Mouse (Mus musculus): ENCODE results near the gene Ppia.
"Not testable (repeated sequence)": the region's sequence is repeated elsewhere in the genome, so short reads cannot be mapped to it uniquely, and the experiment has no call there.

Ppia gene

DNA sequence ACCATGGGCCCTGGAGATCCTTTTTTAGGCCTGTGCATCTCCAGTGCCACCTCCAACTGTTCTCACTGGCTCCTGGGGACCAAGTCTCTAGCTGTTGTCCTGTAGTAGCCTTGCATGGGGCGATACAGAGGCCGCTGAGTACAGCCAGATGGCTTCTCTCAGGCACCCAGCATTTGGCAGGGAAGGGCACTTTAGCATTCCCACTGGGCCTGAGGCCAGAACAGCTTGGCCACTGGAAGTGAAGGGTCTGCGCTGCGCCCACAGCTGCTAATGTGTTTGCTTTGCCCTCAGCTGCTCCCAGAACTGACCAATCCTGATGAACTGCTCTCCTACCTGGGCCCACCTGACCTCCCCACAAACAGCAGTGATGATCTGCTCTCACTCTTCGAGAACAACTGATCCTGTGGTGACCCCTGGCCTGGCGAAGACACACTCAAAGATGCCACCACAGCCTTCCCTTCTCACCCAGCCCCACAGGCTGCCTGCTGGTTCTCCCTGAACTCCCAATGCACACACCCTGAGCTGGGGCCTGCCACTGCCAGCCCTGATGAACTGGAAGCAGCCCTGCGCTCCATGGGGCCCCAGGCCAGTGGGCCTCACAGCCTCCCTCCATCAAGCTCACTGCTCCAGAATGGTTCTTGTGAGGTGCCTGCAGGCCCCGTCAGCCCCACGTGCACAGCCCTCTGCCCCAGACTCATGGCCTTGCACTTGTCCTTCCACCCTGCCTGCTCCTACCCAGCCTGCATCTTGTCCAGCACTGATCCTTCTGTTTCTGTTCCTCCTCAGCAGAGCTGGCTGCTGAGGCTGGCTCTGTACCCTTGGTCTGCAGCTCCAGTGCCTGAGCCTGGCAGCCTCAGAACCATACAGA, 10.3 kb upstream of the Ppia start:
- no peak for DNase-seq (ENCODE audit: low spot score in 2 of 2)

DNA sequence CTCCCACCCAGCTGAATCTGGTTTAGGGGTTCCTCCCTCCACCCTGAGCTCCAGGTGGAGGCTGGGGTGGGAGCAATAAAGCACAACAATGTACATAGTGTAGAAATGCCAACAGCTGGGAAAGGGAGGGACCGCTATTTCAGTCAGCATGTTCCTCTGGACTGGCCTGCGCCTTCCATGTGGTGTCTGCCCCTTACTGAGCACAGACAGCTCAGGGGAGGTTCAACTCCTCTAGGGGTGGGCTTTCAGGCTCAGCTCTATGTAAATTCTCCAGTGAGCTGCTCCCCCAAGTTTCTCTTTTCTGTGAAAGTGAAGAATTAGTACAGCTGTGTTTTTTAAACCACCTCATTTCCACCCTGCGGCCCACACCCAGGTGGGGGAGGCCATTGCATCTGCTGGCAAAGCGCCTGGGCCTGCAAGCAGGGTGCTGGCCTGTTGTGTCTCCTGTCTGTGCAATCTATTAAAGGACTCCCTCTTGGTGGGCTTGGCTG, 9.6 kb upstream of the Ppia start:
- peak in 1 of 2 experiments; percentile 52 for DNase-seq (ENCODE audit: low spot score in 2 of 2)

GRCm38 (mm10) chr11:6406251-6407161, 8.7 kb upstream of the Ppia start:
- peak; percentile 67 to 72 for DNase-seq (ENCODE audit: low spot score in 2 of 2)

DNA sequence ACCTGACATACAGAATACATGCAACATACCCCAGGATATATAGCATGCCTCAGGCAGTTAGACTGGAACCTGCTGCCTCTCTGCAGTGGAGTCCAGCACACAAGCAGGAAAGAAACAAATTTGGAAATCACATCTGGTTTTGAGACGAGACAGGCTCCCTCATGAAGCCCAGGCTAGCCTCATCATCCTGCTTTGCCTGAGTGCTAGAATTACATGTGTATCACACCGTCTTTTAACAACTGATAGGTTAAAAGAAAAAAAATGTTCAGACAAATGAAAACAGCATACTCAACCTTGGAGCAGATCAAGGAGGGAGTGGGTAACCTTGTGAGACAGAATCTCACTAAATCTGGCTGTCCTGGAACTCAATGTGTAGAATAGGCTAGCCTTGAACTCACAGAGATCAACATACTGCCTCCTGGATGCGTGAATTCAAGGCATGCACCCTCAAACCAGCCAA, 8.1 kb upstream of the Ppia start:
- peak in 1 of 2 experiments; percentile 32 for DNase-seq (ENCODE audit: low spot score in 2 of 2)

DNA sequence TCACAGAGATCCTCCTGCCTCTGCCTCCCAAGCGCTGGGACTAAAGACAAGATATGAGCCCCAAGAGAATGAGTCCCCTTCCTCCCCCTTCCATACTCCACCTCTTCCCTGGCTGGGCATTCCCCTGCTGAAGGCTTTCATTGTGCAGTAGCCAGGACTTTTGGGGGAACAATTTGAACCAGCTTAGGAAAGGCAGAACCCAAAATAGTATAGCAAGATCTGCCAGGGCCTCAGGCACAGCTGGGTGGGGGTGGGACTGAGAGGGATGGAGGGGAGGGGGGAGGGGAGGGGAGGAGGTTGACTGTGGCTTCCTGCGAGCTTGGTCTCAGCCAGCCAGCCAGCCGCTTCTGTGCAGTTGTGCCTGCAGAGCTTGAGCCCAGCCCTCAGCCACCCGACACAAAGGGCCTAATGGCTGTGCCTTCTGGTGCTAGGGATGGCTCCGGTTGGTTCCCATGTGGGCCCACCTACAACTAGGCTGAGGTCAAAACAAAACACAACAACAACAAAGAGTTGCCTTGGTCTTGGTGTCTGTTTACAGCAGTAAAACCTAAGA, 5.1 kb upstream of the Ppia start:
- DNase-seq (ENCODE audit: low spot score in 2 of 2) = no peak

GRCm38 (mm10) chr11:6410755-6411154, 4.5 kb upstream of the Ppia start:
- DNase-seq (ENCODE audit: low spot score in 2 of 2) = not testable (repeated sequence)

- DNase-seq (ENCODE audit: low spot score in 2 of 2) = peak; percentile 66 to 86
Measured at GRCm38 (mm10) chr11:6411684-6412083, 3.6 kb upstream of the Ppia start.

GRCm38 (mm10) chr11:6413264-6413663, 2.0 kb upstream of the Ppia start:
- no peak for DNase-seq (ENCODE audit: low spot score in 2 of 2)

- DNase-seq (ENCODE audit: low spot score in 2 of 2) = peak; percentile 98 to 99
Measured at GRCm38 (mm10) chr11:6415551-6416404, 535 bp downstream of the Ppia start.

- DNase-seq (ENCODE audit: low spot score in 2 of 2) = peak; percentile 77 to 84
Measured at GRCm38 (mm10) chr11:6416405-6417034, 1.3 kb downstream of the Ppia start.

- DNase-seq (ENCODE audit: low spot score in 2 of 2) = no peak
Measured at GRCm38 (mm10) chr11:6417069-6417468, 1.8 kb downstream of the Ppia start.

DNA sequence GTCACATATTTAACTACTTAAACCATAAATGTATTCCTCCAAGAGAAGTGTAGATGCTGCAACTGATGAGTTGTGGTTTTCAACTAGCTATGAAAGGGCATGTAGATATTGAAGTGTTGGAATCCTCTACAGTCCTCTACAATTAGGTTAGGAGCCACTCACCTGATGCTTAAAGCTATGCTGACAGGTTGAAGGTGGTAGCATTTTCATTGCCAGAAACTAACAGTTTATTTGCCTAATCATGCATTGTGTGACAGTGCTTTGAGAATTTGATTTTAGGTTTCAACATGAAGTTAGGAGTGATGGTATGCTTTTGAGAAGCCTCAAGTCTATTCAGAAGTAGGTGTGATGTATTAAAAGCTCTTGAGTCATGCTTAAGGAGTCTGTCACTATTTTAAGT, 2.2 kb downstream of the Ppia start:
- no peak for DNase-seq (ENCODE audit: low spot score in 2 of 2)

DNA sequence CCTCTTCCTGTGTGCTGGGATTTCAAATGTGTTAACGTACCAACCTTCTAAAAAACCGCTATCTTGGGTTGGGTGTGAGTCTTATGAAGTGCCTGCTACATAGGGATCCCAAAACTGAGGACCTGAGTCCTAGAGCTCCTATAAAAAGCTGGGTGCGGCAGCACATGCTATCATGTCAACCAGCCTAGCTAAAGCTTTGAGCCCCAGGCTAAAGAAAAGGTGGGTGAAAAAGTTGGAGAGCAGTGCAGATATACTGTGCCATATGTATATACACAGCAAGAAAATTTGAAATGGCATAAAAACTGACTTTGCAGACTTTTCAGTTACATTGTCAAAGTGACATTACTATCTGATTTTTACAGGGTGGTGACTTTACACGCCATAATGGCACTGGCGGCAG, 3.5 kb downstream of the Ppia start:
- no peak for DNase-seq (ENCODE audit: low spot score in 2 of 2)

GRCm38 (mm10) chr11:6419156-6419555, 3.9 kb downstream of the Ppia start:
- DNase-seq (ENCODE audit: low spot score in 2 of 2) = not testable (repeated sequence)

DNA sequence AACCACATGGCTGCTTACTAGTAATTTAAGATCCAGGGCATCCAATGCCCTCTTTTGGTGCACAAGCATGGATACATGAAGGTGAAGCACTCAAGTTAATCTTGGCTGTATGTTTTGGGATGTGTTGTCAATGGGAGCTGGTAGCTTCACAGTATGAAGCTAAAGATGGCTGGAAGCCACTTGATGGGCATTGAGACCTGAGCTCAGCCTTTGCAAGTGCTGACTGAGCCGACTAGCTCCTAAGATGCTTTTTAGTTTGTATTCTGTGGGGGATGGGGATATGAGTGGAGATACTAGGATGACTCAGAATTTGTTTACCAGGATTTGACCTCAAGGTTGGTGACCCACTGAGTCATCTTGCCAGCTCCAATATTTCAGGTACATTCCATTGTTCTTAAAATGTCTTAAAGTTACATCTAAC, 5.0 kb downstream of the Ppia start:
- DNase-seq (ENCODE audit: low spot score in 2 of 2) = no peak

DNA sequence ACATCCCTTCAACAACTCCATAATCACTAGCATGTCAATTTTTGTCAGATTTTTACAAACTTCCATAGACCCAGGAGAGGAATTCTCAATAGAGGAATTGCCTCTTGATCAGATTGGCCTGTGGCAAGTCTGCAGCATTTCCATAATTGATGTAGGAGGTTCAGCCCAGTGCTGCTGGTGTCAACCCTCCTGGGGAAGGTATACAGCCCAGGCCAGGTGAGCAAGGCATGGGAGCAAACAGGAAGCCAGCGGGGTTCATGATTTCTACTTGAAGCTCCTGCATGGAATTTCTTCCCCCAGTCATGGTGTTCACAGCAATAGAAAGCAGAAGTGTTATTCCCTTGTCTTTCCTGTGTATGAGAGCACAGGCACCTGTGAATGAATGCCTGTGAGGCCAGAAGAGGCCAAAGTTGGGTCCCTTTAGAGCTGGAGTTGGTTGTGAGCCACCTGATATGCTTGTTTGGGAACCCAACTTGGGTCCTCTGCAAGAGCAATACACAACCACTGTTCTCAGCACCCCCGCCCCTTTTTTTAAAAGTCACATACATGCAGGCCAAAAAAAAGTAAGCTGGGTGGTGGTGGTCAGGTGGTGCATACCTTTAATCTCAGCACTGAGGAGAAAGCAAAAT, 5.6 kb downstream of the Ppia start:
- DNase-seq (ENCODE audit: low spot score in 2 of 2) = no peak

GRCm38 (mm10) chr11:6430186-6430585, 14.9 kb downstream of the Ppia start:
- DNase-seq (ENCODE audit: low spot score in 2 of 2) = no peak

DNA sequence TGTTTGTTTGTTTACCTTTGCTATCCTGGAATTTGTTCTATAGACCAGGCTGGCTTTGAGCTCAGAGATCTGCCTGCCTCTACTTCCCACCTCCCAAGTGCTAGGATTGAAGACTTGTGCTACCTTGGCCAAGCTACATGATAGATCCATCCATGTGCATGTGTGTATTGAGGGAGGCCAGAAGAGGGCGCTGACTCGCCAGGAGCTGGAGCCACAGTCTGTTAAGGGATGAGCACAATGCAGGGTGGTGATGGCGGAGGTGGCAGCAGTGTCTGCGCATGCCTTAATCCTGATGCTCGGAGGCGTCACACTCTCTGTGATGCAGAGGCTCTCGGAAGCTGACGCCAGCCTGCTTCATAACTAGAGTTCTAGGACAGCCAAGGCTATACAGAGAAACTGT, 21.2 kb downstream of the Ppia start:
- DNase-seq (ENCODE audit: low spot score in 2 of 2) = no peak

- DNase-seq (ENCODE audit: low spot score in 2 of 2) = no peak
Measured at GRCm38 (mm10) chr11:6437667-6438066, 22.4 kb downstream of the Ppia start.

DNA sequence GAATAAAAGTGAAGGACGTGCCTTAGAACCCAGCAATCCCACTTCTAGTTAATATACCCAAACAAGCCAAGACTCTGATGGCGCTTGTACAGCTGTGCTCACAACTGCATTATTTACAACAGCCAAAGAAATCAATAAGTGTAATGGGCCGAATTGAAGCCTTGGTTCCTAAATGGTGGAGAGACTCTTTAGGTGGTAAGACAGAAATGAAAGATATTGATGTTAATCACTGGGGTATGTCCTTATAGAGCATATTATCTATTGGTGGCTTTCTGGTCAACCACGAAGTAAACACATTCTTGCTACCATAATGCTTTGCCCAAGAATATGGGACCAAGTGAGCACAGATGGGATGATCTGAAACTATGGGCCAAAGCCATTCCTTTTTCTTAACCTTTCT, 24.9 kb downstream of the Ppia start:
- no peak for DNase-seq (ENCODE audit: low spot score in 2 of 2)

All from urinary bladder, postnatal 4 days (tissue).